Mouse (Mus musculus) C2C12 (cell line): ENCODE measurements around the gene Gpr88.

Experiments used
- CTCF ChIP-seq: IDR thresholded peaks from one replicate; pipeline ENCODE4 v1.5.1; 2011; ENCODE audit not compliant: control insufficient read depth, insufficient read depth, insufficient read length
- MAX ChIP-seq: IDR thresholded peaks from one replicate; pipeline ENCODE4 v1.6.1; 2011; ENCODE audit warnings: mild to moderate bottlenecking, control low read depth
- MYOD1 ChIP-seq: IDR thresholded peaks from one replicate; pipeline ENCODE4 v1.6.1; 2011; ENCODE audit warnings: low read depth; ENCODE audit not compliant: control insufficient read depth, insufficient read length
- MYOG ChIP-seq: IDR thresholded peaks from one replicate; pipeline ENCODE4 v1.6.1; 2011; ENCODE audit not compliant: control insufficient read depth, insufficient read length; ENCODE audit errors: extremely low read depth
- USF1 ChIP-seq: IDR thresholded peaks from one replicate; pipeline ENCODE4 v1.6.1; 2011; ENCODE audit warnings: low read depth, mild to moderate bottlenecking, control low read depth, moderate library complexity

DNA sequence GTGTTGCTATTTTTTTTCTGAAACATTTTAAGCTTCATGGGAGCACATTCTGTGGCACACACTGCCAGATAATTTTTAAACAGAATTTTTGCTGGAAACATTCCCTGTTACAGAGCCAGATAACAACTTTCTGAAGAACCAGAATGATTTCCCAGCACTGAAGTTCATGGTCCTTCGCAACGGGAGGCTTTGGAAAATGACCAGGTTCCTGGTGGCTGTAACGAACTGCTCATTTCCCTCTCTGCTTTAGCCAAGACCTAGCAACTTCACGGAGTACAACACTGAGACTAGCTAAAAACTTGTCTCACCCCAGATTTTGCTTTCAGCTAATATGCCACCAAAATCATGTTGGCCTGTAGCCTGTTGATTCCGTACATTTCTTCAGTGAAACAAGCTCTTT lies 9.8 kb upstream of the Gpr88 start:
- TF ChIP-seq USF1 (no peak), CTCF (no peak), MAX (no peak), MYOD1 (no peak), MYOG (no peak)
